Mouse (Mus musculus): Measurements from ENCODE around the gene Jmjd6. TPM values are rescaled to one million over a fixed set of nuclear protein-coding genes. Genes with fewer than 3 reads are reported as not detected.
"Not testable (repeated sequence)": the region's sequence is repeated elsewhere in the genome, so short reads cannot be mapped to it uniquely, and the experiment has no call there.

The Jmjd6 gene
- total RNA-seq, 2 experiments from 2014 or later = 10.7 to 24.2 TPM

- peak; percentile 12 for ATAC-seq (replicated peaks; ENCODE audit: low FRiP score, poor library complexity, severe bottlenecking)
Measured at GRCm38 (mm10) chr11:116852291-116852890, 9.1 kb upstream of the Jmjd6 start, which contains the start of gene Mfsd11. Mfsd11 (plus strand) TSS chr11:116852440.

DNA sequence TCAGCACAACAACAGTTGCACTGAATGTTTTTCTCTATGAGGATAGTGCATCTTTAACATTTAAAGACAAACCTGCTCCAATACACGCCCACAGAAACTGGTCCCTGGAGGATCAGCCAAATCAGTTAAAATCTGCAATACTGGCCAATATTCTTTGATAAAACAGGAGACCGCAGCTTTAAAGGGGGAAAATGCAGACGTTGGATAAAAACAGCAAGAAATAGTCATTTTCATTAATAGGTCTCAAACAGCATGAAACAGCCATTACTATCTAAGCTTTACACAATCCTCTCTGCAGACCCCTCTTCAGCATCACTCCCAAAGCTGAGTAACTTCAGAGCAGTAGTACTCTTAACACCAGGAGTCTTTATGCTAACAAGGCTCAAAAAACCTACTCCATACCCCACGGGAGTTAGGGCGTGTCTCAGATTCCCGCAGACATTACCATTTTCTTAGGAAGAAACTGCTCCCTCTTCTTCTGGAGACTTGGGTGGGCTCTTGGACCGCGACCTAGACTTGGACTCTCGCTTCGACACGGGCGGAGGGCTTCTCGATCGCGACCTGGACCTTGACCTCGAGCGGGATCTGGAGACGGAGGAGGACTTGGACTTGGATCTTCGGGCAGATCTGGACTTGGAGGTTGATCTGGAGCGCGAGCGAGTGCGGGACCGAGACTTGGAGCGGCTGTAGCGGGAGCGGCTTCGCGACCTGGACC is 8.5 kb upstream of the Jmjd6 start:
- ATAC-seq (replicated peaks; ENCODE audit: low FRiP score, poor library complexity, severe bottlenecking) = no peak

DNA sequence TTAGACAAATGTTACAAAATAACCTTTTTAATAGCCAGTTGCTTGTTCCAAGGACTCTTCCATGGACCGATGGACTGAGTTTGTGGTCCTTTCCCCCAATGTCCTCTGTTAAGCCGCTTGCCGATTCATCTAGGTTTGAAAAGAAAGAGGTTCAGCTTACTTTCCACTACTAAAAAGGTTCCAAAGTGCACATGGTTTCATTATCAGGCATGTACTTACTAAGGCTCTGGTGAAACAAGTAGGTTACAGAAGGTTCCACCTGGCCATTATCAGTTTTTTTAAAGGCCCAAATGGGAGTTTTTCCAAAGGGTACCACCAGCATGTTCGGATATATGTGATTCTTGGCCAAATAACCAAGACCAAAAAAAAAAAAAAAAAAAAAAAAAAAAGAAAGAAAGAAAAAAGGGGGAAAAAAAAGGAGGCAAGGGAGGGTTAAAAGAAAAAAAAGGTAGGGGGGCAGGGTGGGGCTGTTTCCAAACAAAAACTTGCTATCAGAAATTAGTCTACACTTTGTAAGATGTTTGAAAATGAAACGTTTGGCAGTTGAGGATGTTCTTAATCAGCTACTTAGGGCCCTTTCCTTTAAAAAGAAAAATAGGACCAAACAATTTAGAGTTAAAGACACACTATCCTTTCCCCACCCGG is 7.7 kb upstream of the Jmjd6 start:
- no peak for ATAC-seq (replicated peaks; ENCODE audit: low FRiP score, poor library complexity, severe bottlenecking)

DNA sequence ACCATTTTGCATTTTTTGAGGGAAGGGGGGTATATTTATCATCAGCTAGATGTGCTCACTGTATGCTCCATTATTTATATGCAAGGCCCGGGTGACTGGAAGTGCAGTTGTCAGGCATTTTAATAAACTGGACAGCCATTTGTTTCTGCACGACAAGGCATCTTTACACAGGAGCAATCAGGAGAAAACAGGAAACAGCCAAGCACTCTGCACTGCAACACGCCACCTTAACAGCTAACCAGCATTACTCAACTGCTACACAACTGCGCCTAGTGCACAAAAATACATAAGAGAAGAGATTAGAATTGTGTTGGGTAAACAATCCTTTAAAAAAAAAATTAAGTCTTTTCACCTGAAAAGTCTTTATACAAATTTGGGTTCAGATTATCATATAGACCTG is 6.8 kb upstream of the Jmjd6 start:
- no peak for ATAC-seq (replicated peaks; ENCODE audit: low FRiP score, poor library complexity, severe bottlenecking)

DNA sequence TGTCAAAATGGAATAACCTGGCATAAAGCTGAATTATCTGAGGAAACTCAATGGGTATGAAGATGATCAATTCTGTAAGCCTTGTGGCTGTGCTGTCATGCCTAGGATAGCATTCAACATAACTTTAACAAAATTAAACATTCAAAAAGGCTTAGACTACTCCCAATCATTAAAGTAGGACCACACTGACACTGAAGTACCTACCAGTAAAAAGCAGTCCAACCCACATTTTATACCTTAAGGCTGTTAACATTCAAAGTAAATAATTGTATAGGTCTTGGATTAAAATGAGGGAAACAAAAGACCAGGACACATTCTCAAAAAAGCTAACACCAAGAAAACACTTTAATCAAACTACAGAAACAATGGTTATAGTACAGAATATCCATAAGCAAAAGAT is 6.3 kb upstream of the Jmjd6 start:
- no peak for ATAC-seq (replicated peaks; ENCODE audit: low FRiP score, poor library complexity, severe bottlenecking)

- not testable (repeated sequence) for ATAC-seq (replicated peaks; ENCODE audit: low FRiP score, poor library complexity, severe bottlenecking)
Measured at GRCm38 (mm10) chr11:116848877-116849178, 5.6 kb upstream of the Jmjd6 start.

DNA sequence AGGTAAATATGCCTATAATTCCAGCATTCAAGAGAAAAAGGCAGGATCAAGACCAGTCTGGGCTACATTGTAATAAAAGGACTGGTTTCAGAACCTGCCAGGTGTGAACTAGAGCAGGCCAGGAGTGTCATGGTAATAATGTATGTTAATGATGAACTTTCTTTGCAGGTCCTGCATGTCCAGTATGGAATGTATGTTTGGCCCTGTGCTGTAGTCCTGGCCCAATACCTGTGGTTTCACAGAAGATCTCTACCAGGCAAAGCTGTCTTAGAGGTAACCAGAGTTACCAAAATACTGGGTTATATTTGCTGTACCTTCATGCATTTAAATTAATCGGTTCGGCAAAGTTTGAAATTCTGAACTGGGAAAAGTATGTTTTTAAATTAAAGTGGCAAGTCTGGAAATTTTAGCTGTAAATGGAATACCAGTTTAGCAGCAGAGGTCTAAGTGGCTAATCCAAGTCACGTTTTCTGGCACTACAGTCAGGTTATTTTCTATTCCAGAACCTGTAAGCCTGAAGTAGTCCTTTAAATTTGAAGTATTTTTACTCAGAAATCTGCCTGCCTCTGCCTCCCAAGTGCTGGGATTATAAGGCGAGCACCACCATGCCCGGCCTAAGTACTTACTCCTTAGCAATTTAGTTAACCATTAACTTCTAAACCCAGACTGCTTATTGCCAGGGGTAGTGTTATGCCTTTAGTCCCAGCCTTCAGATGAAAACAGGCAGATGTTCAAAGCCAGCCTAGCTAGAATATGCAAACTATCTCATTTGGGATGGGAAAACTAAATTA is 5.0 kb upstream of the Jmjd6 start:
- no peak for ATAC-seq (replicated peaks; ENCODE audit: low FRiP score, poor library complexity, severe bottlenecking)

GRCm38 (mm10) chr11:116847187-116848085 is 4.2 kb upstream of the Jmjd6 start:
- no peak for ATAC-seq (replicated peaks; ENCODE audit: low FRiP score, poor library complexity, severe bottlenecking)

DNA sequence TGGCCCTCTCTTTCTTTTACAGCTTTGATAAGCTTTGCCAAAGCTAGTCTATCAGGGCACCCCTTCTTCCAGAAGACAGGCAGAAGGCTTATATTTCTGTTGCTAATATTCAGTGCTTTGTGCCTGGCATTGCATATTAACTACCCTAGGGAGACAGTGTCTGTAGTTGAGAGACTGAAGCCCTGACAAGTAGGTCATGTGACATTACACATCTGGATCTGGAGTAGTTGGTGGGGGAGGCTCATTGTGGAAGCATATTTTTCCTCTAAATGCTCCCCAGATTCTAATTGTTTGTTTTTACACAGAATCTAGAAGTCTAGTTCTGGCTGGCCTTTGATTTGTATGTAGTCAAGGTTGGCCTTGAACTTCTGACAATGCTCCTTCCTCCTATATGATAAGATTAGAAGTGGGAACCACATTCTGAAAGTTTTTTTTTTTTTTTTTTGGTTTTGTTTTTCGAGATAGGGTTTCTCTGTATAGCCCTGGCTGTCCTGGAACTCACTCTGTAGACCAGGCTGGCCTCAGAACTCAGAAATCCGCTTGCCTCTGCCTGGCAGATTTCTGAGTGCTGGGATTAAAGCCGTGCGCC is 3.4 kb upstream of the Jmjd6 start:
- no peak for ATAC-seq (replicated peaks; ENCODE audit: low FRiP score, poor library complexity, severe bottlenecking)

GRCm38 (mm10) chr11:116842531-116843260 is 553 bp downstream of the Jmjd6 start:
- peak; percentile 55 for ATAC-seq (replicated peaks; ENCODE audit: low FRiP score, poor library complexity, severe bottlenecking)

- no peak for ATAC-seq (replicated peaks; ENCODE audit: low FRiP score, poor library complexity, severe bottlenecking)
Measured at GRCm38 (mm10) chr11:116840748-116841147, 2.5 kb downstream of the Jmjd6 start.

DNA sequence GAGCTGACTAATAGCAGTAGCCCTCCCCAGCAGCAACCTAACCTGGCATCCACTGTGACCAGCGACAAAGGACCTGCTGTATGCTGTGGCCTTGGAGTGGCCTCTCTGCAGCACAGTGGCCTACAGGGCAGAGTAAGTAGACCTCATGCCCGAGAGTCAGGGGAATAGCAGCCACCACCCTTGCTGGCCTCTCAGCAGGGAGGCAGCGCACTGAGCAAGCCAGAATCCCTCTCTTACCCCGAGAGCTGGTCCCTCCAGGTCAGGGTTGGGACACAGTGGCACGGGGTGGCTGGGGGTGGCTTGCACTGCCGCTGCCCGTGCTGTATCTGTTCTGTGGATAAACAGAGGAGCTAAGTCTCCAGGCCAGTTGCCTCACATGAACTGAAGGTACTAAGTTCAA is 3.6 kb downstream of the Jmjd6 start:
- no peak for ATAC-seq (replicated peaks; ENCODE audit: low FRiP score, poor library complexity, severe bottlenecking)

GRCm38 (mm10) chr11:116838936-116839335 is 4.3 kb downstream of the Jmjd6 start:
- ATAC-seq (replicated peaks; ENCODE audit: low FRiP score, poor library complexity, severe bottlenecking) = no peak

DNA sequence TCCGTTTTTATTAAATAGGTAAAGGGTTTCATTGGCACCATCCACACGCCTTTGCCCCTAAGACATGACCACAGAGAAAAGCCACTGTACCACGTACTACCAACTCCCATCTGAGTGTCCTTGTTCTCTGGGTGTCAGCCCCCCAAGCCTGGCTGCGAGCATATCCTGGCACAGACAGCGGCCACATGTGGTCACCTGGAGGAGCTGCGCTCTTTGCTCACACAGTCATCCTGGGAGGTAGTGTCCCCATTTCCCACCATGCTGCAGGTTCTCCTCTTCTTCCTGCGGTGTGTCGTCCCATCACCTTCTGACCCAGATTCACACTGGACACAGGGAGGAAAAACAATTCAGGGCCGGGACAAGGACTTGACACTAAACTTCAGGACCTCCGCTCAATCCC is 5.8 kb downstream of the Jmjd6 start:
- ATAC-seq (replicated peaks; ENCODE audit: low FRiP score, poor library complexity, severe bottlenecking) = no peak

- ATAC-seq (replicated peaks; ENCODE audit: low FRiP score, poor library complexity, severe bottlenecking) = no peak
Measured at GRCm38 (mm10) chr11:116836283-116836682, 7.0 kb downstream of the Jmjd6 start.

DNA sequence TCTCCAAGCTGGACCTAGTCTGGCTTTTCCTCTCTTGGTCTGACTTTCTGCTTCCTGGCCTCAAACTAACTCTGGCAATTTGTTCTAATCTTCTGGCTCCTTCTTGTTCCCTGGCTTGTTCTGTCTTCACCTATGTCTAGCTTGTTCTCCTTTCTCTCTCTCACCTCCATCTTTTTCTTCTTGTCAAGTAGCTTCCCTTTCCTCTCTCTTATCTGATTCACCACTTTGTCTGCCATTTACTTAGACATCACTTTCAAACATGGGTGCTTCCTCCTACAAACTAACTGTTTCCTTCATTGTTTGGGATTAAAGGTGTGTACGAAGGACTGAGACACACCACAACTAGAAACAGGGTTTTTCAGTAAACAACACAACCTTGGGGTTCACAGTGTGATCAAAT is 8.3 kb downstream of the Jmjd6 start:
- ATAC-seq (replicated peaks; ENCODE audit: low FRiP score, poor library complexity, severe bottlenecking) = no peak

DNA sequence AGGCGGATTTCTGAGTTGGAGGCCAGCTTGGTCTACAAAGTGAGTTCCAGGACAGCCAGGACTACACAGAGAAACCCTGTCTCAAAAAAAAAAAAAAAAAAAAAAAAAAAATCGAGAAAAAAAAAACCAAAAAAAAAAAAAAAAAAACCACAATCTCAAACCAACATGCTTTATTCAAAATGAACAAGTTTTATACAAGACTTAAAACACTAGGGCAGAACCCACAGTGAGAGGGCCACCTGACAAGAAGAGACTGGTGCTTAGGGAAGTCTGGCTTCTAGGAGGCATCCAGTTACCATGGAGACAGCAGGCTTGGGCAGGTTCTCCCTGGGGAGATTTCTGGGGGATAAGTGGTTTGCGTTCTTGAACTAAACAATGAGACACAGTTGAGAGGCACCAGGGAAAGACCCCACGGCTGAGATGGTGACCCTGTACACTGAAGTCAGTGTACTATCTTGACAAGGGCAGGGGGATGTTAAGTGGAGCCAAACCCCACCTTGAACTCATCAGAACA is 11.0 kb downstream of the Jmjd6 start:
- ATAC-seq (replicated peaks; ENCODE audit: low FRiP score, poor library complexity, severe bottlenecking) = no peak

DNA sequence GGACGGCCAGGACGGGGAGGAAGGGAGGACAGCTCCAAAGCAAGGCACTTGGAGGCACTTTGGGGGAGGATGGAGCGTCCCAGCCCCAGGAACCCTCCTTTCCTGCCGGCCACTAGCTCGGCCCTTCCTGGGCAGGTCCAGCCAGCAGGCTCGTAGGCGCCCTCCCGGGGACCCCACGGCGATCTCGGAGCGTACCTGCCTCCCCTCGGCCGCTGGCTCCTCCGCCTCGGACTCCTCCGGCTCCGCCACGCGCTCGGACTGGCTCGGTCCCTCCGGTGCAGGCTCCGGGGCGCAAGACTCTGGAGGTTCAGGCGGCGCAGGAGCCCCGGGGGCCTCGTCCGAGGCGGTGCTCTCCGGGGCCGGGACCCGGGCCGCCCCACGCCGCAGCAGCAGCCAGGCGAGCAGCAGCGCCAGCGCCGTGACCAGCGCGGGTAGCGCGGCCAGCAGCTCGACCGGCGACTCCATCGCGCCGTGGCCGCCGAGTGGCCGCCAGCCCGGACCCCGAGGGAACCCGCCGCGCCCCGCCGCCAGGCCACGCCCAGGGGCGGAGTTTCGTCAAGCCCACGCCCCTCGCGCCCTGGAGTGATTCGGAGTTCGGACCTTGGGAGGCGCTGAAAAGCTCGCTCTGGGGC is 15.6 kb downstream of the Jmjd6 start, which contains the start of gene Mxra7:
Mxra7 (minus strand) TSS at position 513 of the 632 bp plus-strand sequence.
- no peak for ATAC-seq (replicated peaks; ENCODE audit: low FRiP score, poor library complexity, severe bottlenecking)
